Mouse (Mus musculus) mouse trophoblast stem cell (cell line): ENCODE data around the gene Colec11.

ENCODE experiments used
- in situ Hi-C, 2 experiments: fragments of 300-500 bp; cut with MseI, MboI; formaldehyde crosslinking; loops; 2 replicates in 1 of 2; 3 replicates in 1 of 2; pipeline ENCODE4 v1.15.1; 2025

The Colec11 gene

DNA sequence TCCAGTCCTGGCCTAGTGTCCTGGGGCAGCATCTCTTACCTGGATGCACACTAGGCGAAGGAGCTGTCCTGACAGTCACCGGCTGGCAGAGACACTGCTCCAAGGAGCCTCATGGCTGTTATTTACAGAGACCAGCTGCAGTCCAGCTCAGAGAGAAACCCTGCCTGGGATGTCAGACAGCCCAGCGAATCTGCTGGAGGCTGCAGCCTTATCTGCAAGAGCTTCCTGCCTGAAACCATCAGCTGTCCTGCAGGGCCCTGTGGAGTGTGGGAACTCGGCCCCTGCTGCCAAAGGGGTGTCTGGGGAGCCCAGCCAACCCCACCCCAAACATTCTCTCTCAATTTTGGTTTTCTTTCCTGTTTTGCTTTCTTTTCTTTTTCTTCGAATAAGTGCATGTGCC is at the start of gene Colec11:
Colec11 (minus strand) TSS at position 183 of the 400 bp plus-strand sequence.
- in situ Hi-C loops, result no loop called here

DNA sequence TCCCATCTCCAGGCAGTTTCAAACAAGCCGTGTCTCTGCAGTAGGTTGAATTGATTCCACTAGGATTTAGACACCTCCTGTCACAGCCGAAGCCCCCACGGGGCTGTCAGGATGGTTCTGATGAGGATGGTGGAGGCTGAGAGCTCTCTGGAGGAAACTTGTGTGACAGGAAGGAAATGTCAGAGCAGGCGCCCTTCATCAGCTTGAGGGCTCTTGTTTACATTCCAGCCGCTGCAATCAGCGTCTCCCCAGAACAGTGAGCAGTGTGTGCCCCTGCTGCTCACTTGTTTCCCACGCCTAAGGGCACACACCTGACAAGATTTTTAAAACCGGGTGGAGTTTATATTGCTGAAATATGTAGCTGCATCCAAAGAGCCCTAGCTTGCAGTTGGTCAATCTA is 44.1 kb upstream of the Colec11 start:
- in situ Hi-C loops, result no loop called here

DNA sequence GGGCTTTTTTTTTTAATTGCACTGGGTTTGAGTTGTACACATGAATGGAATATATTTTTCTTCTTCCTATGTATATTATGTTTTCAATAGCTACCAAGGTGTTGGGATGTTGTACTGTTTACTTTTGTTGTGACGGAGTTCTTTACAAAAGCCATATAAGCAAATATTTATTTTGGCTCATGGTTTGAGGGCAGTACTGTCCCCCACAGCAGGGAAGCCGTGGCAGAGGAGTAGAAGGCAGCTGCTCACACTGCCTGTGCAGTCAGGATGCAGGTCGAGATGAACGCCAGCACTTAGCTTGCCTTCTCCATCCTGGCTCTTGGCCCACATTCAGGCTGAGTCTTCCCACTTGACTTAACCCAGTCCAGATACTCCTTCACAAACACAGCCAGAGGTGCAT is 43.6 kb upstream of the Colec11 start:
- in situ Hi-C loops, result no loop called here

DNA sequence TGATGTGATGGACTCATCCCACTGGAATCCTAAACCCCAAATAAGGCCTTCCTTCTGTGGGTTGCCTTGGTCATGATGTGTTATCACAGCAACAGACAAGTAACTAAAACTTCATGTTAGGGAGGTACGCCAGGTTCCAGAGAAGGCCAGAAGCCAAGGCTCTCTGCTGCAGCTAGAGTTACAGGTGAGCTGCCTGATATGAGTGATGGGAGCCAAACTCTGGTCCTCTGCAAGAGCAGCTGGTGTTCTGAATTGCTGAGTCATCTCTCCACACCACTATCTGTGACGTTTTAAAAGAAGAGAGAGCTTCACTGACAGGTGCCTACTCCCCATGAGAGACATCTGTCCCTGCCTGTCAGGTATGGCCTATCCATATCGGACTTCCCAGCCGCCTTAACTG is 39.5 kb upstream of the Colec11 start:
- in situ Hi-C loops, result no loop called here

DNA sequence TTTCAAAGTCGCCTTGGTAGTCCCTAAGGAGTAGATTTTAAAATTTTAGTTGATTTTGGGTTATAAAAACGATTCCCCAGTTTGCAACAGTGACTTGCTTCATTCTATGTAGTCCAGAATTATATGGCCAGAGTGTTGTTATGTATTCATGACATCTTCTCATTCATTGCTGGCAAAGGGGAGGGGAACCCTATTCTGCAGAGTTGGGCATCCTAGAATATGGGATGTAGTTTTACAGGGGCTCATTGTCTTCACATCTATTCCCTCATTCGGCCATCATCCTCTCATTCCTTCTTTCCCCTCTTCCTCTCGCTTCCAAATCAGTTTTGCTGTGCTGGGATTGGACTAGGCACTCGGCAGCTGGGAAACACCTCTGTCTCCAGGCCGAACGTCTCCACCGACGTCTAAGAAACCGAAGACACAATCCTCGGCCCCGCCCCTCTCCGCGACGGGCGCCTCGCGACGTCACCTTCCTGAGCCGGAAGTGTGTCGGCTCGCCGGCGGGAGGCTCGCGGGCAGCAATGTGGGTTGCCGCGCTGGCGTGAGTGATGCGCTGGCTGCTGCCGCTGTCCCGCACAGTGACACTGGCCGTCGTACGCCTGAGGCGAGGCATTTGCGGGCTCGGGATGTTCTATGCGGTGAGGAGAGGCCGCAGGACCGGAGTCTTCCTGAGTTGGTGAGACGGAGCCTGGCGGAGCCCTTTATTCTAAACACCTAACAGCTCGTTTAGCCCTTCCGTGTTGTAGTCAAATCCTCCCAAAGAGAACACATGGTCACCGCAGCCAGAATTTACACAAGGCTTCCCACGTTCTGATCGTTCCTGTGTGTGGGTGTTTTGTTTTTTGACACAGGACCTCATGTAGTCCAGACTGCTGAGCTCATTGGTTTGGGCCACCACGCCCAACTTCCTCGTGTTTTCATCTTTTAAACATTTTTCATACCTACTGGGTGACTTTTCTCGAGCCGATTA is 26.2 kb upstream of the Colec11 start, which contains the start of gene Rnaseh1:
Rnaseh1 (plus strand) TSS at position 462 of the 970 bp plus-strand sequence.
- in situ Hi-C loops, result no loop called here

DNA sequence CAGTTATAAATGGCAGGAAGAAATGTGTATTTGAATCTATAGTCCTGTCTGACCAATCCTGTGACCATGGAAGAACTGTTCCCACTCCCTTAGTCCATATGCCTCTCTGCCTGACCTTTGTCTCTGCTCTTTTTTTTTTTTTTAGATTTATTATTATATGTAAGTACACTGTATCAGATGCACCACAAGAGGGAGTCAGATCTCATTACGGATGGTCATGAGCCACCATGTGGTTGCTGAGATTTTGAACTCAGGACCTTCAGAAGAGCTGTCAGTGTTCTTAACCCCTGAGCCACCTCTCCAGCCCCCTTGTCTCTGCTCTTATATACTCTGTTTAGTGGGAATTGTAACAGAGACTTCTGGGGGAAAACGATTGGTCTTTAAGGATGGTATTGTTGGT is 15.6 kb upstream of the Colec11 start:
- in situ Hi-C loops, result no loop called here

DNA sequence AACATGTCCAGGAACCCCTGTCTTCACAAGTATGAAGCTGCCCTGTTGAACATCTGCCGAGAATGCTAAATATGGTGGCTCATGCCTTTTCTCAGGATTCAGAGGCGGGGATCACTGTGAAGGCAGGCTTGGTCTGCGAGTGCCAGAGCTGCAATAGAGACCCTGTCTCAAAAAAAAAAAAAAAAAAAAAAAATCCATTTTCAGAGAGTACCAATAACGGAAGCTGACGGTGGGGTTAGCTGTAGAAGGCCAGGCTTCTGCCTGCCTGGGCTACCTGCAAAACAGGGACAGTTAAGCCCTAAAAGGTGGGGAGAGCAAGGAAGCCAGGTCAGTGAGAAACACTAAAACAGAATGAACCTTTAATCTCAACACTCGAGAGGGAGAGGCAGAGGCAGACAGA is 13.4 kb upstream of the Colec11 start:
- in situ Hi-C loops, result no loop called here

DNA sequence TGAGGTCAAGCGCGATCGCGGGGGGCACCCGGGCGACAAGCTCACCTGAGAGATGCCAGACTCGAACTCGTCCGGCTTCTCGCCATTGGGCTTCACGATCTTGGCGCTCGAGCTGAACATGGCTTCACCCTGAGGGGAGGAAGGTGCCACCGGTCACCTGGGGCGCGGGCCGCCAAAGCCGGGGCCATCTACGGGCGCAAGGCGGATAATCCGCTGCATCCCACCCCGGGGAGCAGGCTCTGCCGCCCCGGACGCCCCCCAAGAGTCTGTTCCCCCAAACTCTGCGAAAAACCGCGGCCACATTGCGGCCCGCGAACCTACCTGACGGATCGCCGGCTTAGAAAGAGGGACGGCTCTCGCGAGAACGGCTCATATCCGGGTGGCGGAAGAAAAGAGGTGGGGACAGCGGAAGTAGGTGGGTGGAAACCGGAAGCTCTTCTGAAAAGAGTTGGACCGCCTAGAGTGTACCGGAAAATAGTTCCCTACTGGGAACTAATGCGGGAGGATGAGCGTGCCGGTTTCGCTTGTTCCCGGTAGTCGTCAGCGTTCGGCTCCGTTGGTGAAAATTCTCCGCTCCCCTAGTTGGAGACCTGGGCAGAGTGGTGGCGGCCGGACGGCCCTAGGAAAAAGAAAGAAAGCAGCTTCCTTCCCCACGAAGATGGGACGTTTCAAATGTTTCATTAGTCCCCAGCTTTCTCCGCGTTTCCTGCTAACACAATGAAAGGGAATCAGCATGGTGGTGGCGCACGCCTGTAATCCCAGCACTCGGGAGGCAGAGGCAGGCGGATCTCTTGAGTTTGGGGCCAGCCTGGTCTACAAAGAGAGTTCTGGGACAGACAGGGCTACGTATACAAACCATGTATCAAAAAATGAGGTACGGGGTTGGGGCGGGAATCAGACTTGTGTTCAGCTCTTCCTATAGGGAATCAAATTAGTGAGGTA is 12.6 kb upstream of the Colec11 start, which contains the start of gene Rps7:
Rps7 (minus strand) TSS at position 419 of the 942 bp plus-strand sequence.
- in situ Hi-C loops, result no loop called here

DNA sequence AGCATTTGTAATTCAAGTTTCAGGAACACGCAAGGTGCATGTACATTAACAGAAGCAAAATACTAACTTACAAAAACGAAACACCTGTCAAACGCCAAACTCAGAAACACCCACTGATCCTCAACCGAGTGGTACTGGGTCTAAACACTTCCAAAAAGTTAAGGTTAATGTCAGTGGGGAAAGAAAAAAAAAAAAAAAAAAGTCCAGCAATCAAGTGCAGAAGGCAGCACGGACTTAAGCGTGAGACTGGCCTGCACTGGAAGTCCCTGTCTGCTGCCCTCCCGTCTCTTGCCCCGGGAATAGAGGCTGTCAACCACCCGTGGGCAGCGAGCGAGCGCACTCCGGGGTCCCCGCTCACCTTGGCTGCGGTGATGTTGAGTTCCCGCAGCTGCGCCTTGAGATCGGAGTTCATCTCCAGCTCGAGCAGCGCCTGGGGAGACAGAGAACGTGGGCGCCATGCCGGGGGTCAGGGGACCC is 11.9 kb upstream of the Colec11 start:
- in situ Hi-C loops, result no loop called here

DNA sequence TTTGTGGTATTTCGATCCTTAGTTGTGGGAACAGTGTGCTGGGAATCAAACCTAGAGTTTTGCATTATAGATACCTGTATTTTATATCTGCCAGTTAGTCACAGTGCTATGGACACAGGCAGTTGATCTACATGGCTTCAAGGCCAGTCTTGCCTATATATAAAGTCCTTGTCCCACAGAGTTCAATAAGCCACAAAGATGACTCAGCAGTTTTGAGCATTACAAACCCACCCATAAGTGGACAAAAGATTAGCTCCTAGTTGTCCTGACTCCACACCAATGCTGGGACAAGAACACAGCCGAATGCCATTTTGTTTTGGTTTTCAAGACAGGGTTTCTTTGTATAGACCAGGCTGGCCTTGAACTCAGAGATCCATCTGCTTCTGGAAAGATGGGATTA is 5.3 kb upstream of the Colec11 start:
- in situ Hi-C loops, result no loop called here

DNA sequence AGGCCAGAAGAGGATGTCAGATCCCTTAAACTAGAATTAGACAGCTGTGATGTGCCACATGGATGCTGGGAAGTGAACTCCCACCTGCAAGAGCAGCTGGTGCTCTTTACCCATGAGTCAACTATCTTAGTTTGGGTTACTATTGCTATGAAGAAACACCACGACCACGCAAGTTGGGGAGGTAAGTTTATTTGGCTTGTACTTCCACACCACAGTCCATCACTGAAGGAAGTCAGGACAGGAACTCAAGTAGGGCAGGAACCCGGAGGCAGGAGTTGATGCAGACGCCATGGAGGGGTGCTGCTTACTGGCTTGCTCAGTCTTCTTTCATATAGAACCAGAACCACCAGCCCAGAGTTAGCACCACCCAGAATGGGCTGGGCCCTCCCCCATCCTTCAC is 3.9 kb upstream of the Colec11 start:
- in situ Hi-C loops, result no loop called here

DNA sequence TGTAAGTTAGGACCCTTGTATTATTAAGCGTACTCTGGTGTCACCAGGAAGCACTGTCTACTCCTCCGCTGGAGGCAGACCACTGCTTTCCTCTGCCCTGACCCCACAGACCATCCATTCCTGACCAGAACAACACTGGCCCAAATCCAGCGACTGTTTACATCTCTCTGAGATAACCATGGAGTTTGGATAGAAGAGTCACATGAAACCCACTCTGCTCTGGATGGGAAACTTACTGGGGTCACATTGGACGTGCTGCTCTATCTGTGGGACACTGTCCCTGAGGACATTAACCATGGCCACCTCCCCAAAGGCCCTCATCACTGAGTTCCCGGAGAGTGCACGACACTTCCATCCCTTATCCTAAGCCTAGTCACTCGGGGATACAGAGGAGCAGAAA is 2.2 kb upstream of the Colec11 start:
- in situ Hi-C loops, result no loop called here

DNA sequence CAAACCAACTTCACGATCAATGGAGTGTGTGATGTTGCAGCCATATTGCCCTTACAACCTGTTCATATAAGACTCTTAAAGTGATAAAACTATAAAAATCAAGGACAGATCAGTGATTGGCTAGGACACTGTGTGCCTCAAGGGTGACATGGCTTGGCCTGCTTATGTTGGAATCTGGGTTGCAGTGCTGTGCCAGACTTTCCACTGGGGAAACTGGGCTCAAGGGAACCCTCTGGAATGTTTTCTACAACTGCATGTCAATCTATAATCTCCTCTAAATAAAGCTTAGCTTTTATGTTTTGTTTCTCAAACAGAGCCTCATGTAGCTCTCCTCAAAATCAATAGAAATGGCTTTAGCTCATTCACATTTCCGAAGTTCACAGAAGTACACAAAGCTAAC is 1.1 kb upstream of the Colec11 start:
- in situ Hi-C loops, result no loop called here

DNA sequence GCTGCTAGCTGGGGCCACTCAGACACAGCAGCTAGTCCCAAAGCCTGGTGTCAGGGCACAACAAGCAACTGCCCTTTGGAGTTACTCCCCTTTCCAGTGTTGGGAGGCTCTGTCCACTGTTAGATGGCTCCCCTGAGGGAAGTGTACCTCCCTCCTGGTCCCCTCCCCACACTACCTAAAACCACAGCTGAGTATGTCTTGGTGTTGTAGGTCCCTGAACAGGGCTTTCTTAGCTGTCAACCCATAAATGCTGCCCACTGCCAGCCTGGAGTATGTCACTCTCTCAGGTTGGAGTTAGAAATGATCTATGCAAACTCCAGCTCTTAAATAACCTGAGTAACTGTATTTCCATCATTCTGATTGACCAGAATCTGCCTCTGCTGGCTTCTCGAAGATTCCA is 536 bp downstream of the Colec11 start:
- in situ Hi-C loops, result no loop called here

DNA sequence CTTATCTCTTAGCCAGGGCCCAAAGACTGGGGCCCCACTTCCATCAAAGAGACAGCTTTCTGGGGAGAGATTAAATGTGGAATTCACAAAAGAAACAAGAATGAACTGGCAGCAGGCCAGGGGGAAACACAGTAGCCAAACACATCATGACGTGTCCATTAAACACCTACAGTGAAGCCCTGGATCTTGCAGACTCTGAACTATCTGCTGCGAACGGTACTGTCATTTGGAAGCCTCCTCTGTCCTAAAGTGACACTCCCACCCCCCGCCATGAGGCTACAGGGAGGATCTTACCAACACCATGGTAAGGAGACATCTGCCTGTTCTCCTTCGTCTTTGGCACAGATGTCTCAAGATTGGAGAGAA is 1.0 kb downstream of the Colec11 start:
- in situ Hi-C loops, result no loop called here

DNA sequence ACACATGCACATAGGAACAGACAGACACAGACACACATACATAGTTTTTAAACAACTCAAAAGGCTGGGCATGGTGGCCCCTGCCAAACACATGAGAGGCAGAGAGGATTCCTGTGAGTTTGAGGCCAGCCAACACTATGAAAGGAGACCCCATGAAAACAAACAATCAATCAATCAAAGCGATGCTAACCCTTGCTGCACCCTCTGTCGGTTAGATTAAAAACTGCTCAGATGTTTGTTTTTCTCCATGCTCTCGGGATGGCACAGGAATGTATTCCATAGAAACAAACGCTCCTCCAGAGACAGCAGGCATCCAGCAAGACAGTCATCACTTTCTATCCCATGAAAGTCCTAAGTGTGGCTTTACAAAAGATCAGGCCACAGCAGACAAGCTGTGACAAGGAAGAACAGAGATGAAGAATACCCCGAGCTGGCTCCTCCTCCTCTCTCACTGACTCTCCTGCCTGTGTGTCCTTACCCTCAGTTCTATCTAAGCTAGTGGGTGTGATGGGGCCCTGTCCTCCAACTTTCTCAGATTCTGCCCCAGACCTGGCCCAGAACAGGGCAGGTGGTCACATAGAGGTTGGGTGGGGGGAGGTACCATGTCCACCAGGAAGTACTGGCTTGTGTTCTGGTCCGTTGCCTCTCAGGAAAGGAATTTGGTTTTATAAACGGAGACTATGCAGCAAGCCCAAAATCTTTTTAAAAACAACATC is 1.6 kb downstream of the Colec11 start:
- in situ Hi-C loops, result no loop called here

DNA sequence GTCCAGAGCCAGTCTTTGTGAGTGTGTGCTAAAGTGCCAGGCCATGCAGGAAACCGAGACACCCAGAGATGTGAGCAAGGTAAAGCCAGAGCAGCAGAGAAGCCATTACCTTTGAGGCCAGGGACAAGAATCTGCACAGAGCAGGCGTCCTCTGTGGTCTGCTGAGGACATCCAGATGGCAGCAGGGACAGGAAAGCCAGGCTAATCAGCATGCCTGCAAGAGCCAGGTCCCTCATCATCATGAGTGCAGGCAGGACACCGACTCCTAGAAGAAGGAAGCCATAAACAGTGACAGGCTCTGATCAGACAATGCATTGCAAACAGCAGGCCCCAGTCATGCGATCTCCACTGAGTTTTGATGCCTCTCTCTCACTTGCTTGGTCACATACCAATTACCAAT is 5.9 kb downstream of the Colec11 start:
- in situ Hi-C loops, result no loop called here

DNA sequence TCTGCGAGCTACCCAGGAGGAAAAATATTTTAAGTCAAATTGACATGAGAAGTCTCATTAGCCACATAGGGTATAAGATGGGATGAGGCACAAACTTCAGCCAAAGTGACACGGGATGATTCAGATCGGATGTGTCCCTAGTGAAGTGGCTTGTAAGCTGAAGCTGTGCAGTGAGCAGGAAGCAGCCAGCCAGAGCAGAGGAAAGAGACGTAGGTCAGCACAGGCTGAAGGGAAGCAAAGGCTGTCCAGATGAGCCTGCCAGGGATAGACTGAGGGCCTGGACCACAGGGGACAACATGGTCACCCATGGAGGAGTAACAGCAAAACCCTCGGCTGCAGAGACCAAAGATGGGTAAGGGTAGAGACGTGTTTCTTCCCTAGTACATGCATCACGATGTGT is 8.8 kb downstream of the Colec11 start:
- in situ Hi-C loops, result no loop called here

DNA sequence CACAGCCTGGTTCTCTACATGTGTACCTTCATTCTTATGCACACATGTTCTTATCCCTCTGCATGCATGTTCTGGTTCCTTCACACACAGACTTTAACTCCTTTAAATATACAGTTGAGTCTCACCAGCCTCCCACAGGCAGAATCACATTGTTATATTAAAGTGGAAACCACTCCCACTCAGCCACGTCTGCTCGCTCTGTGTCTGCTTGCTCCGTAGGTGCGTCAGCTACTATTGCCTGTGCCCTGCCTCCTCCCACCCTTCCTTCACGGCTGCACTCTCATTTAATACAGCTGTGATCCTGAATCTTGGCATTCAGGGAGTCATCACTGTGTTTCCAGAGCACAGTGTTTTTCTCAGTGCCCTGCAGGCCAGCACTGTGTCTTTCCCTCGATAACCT is 10.8 kb downstream of the Colec11 start:
- in situ Hi-C loops, result no loop called here

DNA sequence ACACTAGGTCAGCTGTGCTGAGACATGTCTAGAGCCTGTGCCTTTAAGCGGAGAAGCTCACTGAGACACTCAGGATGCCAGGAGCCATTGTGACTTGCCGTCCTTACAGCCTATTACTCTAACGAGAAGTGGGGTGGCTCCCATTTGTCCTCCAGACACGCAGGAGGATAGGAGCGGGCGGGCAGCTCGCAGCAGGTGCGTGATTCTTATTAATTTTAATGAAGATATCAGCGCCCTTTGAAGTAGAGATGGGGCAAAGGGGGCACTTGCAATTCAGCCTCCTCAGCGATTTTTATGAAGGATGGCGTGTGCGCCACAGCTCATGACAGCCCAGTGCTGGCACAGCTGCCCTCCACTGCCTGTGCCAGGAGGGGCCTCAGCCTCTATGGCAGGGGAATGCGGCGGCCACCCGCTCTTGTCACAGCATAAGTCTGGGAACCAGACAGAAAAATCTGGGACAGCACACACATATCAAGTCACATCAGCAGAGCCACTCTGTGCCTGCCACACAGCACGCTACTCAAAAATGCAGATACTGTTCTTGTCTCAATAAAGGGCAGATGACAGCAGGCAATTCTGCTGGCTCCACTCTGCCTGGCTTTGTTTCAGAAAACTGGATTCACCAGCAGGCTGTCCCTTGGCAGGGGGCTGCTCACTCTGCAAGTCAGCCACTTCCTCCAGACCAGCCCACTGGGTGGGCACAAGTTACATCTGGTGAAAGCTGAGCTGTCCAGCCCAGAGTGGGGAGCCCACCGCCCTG is 15.5 kb downstream of the Colec11 start:
- in situ Hi-C loops, result no loop called here

DNA sequence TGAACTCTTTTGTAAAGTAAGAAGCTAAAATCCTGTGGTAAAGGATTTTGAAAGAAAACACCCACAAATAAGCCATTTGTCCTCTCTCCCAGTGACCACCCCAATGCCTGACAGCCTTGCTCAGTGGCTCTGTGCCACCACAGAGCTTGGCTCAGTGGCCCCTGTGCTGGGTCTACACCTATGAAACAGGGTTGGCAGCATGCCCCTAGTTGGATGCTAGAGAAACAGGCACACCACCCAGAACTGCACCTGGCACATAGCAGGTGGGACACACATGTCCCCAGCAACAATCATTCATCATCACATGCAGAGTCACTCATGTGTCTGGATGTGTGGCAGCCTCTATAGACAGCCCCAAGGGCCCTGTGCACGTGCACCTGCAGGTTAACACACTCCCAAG is 19.7 kb downstream of the Colec11 start:
- in situ Hi-C loops, result no loop called here
